Mouse (Mus musculus) thymus, adult 2 months (tissue): Measurements from ENCODE around the gene Ankrd44. TPM values are rescaled to one million over a fixed set of nuclear protein-coding genes. Genes with fewer than 3 reads are reported as not detected.
A peak's percentile ranks its signal among the peaks of the same experiment; 100 is the strongest.

Experiments used
- DNase-seq: peaks from one replicate; pipeline ENCODE4 v3.0.0; 2021
- H3K27ac ChIP-seq: fragments of 200-500 bp; 2 replicates; pipeline ENCODE4 v1.5.1; 2012; ENCODE audit warnings: low read length, control low read depth; ENCODE audit not compliant: control insufficient read depth, insufficient read depth
- H3K27me3 ChIP-seq: fragments of 200-500 bp; 2 replicates; pipeline ENCODE4 v1.6.1; 2012; ENCODE audit warnings: mild to moderate bottlenecking, low read length, moderate library complexity, mixed read lengths; ENCODE audit not compliant: control insufficient read depth, insufficient read depth
- H3K36me3 ChIP-seq: fragments of 200-500 bp; 2 replicates; pipeline ENCODE4 v1.6.1; 2012; ENCODE audit warnings: mild to moderate bottlenecking, low read length, moderate library complexity; ENCODE audit not compliant: control insufficient read depth, insufficient read depth
- H3K4me1 ChIP-seq: fragments of 200-500 bp; replicated peaks from 2 replicates; pipeline ENCODE4 v1.6.1; 2012; ENCODE audit warnings: low read length; ENCODE audit not compliant: control insufficient read depth, insufficient read depth
- H3K4me3 ChIP-seq: fragments of 200-500 bp; 2 replicates; pipeline ENCODE4 v1.5.1; 2012; ENCODE audit warnings: mild to moderate bottlenecking, low read length, control low read depth, moderate library complexity; ENCODE audit not compliant: control insufficient read depth, insufficient read depth
- CTCF ChIP-seq: fragments of 200-500 bp; IDR thresholded peaks from 2 replicates; pipeline ENCODE4 v1.5.1; 2012; ENCODE audit warnings: mild to moderate bottlenecking, control low read depth, low read length, moderate library complexity, borderline replicate concordance; ENCODE audit not compliant: control insufficient read depth, poor library complexity, insufficient read depth; ENCODE audit errors: extremely low read depth
- POLR2A ChIP-seq: fragments of 200-500 bp; IDR thresholded peaks from 2 replicates; pipeline ENCODE4 v1.6.1; 2012; ENCODE audit warnings: mild to moderate bottlenecking, low read length, control low read depth, moderate library complexity; ENCODE audit not compliant: control insufficient read depth, poor library complexity, insufficient read depth; ENCODE audit errors: extremely low read depth
- WGBS: fragments of 180-500 bp; shearing (Covaris S2); methylation state at CpG from one replicate; pipeline ENCODE4 v1.1.7; 2018; 5-methylcytosine and 5-hydroxymethylcytosine counted together
- polyA plus RNA-seq: library from polyadenylated mRNA; depleted of rRNA; stranded (reverse); fragments of >200 nt; gene quantifications from 2 replicates; pipeline ENCODE4 v1.2.3, GENCODE M21; 2012; rRNA removed

Gene Ankrd44
- polyA plus RNA-seq = 92.6 and 92.9 TPM in 2 replicates

- DNase-seq = peak; percentile 84
- H3K4me1 ChIP-seq = peaks cover 24% of the 10 kb centered on the region
- WGBS = 1% methylated on average over 94 of the region's 94 CpGs
Observed at GRCm38 (mm10) chr1:54925971-54926771, at the start of gene Ankrd44. Gene Ankrd44 (minus strand): TSS chr1:54926387.

GRCm38 (mm10) chr1:54971687-54972404, 45.7 kb upstream of the Ankrd44 start:
- 86% methylated on average over 5 of the region's 5 CpGs for whole genome bisulfite sequencing
- no peak for DNase-seq
- Histone ChIP-seq H3K36me3 (no peaks in the 10 kb centered on the region), H3K4me3 (no peak overlapping the region), H3K27me3 (no peaks in the 10 kb centered on the region), H3K4me1 (no peaks in the 10 kb centered on the region), H3K27ac (no peak overlapping the region)
- TF ChIP-seq CTCF (no peak), POLR2A (no peak)

More at GRCm38 (mm10) chr1:54925971-54926771, at the start of gene Ankrd44:
- peak within 1 kb of the TSS; percentile 71 for H3K4me3 ChIP-seq
- H3K27me3 ChIP-seq = no peaks in the 10 kb centered on the region
- H3K36me3 ChIP-seq = no peaks in the 10 kb centered on the region
- peak within 1 kb of the TSS; percentile 31 for H3K27ac ChIP-seq
- TF ChIP-seq CTCF (peak; percentile 91), POLR2A (peak; percentile 74; the same call in 1 of the 2 replicates)

- DNase-seq = no peak
- WGBS = 94% methylated on average over 3 of the region's 3 CpGs
- no peaks in the 10 kb centered on the region for H3K27me3 ChIP-seq
- no peak overlapping the region for H3K4me3 ChIP-seq
- H3K27ac ChIP-seq = no peak overlapping the region
- H3K36me3 ChIP-seq = no peaks in the 10 kb centered on the region
- TF ChIP-seq POLR2A (no peak), CTCF (no peak)
- H3K4me1 ChIP-seq = no peaks in the 10 kb centered on the region
Observed at GRCm38 (mm10) chr1:54966858-54967257, 40.7 kb upstream of the Ankrd44 start.

DNA sequence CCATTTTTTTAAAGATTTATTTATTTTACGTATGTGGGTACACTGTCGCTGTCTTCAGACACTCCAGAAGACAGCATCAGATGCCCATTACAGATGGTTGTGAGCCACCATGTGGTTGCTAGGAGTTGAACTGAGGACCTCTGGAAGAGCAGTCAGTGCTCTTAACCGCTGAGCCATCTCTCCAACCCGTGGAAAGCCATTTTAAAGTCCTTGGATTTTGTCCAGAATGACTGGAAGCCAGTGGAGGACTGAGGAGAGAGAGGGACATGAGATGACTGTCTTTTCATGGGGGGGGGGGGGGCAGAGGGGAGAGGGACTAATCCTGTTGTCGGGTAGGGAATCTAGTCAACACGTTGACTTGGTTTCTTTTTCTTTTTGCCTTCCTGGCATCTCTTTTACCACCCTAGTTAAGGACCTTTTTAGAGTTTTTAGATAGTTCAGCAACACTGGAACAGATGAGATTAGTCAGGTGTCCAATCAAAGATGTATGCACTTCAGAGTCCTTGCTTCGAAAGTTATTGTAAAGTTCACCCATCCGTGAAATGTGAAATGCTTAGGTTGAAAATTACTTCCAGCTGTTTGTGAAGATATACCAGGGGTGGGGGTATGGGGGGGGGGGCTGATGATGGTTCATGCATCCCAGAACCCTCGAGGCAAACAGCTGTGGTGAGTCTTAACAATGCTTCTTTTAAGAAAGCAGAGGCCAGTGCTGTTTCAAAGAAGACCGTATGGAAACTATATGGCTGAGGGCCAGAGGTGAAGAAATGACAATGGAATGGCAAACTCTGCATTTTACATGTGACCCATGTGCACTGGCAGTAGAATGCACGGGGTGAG, 39.2 kb upstream of the Ankrd44 start:
- Histone ChIP-seq H3K4me1 (no peaks in the 10 kb centered on the region), H3K27me3 (no peaks in the 10 kb centered on the region), H3K4me3 (no peak overlapping the region), H3K36me3 (no peaks in the 10 kb centered on the region), H3K27ac (no peak overlapping the region)
- TF ChIP-seq POLR2A (no peak), CTCF (no peak)
- WGBS = 86% methylated on average over 11 of the region's 11 CpGs
- DNase-seq = no peak

DNA sequence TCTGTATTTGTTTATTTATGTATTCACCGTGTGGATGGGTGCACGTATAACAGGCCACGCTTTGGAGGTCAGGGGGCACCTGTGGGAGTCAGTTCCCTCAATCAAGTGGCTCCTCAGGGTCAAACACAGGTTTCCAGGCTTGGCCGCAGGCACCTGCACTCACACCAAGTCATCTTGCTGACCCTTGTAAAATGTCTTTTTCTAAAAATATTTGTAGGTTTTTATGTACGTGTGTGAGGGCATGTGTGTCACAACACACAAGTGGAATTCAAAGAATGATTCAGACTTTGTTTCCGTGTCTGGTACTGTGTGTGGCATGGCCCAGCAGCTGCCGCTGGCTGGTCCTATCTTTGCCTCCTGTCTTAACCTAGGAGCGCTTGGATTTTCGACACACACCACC, 35.5 kb upstream of the Ankrd44 start:
- H3K27ac ChIP-seq = no peak overlapping the region
- no peaks in the 10 kb centered on the region for H3K27me3 ChIP-seq
- no peak for DNase-seq
- 98% methylated on average over 9 of the region's 9 CpGs for WGBS
- no peak overlapping the region for H3K4me3 ChIP-seq
- TF ChIP-seq CTCF = no peak
- TF ChIP-seq POLR2A = no peak
- no peaks in the 10 kb centered on the region for H3K36me3 ChIP-seq
- H3K4me1 ChIP-seq = no peaks in the 10 kb centered on the region
